Mouse (Mus musculus) MEL (cell line): ENCODE measurements around the gene Opcml.

Source experiments
- EP300 ChIP-seq, 2 experiments: IDR thresholded peaks; 2 replicates each; pipeline ENCODE4 v1.6.1; 2011; ENCODE audit warnings: improper control_type of control experiment in 2 of 2, low read length in 2 of 2, low read depth in 1 of 2, mild to moderate bottlenecking in 1 of 2
- GABPA ChIP-seq: IDR thresholded peaks from 2 replicates; pipeline ENCODE4 v1.6.1; 2012; ENCODE audit warnings: low read depth, mild to moderate bottlenecking, inconsistent platforms, low read length, improper control_type of control experiment, moderate library complexity
- NELFE ChIP-seq: IDR thresholded peaks from 2 replicates; pipeline ENCODE4 v1.6.1; 2011; ENCODE audit warnings: low read depth, low read length, improper control_type of control experiment
- POLR2A ChIP-seq, 2 experiments: IDR thresholded peaks; 2 replicates each; pipeline ENCODE4 v1.6.1; 2011 to 2012; ENCODE audit warnings: low read length in 2 of 2, mild to moderate bottlenecking in 2 of 2, control low read depth in 1 of 2, improper control_type of control experiment in 1 of 2, low read depth in 1 of 2, moderate library complexity in 1 of 2; ENCODE audit not compliant: control insufficient read depth in 1 of 2, insufficient read depth in 1 of 2, poor library complexity in 1 of 2

DNA sequence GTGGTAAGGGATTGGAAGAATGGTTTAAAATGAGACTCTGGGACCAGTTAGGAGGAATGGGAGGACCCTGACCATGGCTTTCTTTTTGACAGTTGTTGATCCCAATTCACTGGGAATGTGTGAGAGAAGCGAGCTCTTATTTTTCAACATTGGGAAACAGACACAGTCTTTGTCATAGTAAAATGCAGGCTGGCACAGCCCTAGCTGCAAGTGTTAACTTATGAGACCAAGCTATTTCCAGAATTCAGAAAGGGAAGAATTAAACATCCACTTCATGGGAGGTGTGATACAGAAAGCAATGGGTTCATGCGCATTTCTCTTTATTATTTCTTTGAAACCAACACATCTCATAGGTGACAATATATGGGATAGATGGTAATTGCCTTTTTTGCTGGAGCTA is 947.4 kb downstream of the Opcml start:
- TF ChIP-seq GABPA (no peak), EP300 (IDR thresholded peaks at IDR 0.05; ENCODE audit: low read depth in 1 of 2, low read length in 2 of 2) (no peak), POLR2A (IDR thresholded peaks at IDR 0.05; ENCODE audit: control insufficient read depth in 1 of 2, insufficient read depth in 1 of 2, low read depth in 1 of 2, low read length in 2 of 2, poor library complexity in 1 of 2) (no peak), NELFE (no peak)
